Mouse (Mus musculus): ENCODE measurements at regions not wholly inside any gene's neighbourhood (a gene's known extent, or its start where the extent isn't known, plus 50 kb on each side); places are given as distances from the start of the nearest gene placed in this dataset.

DNA sequence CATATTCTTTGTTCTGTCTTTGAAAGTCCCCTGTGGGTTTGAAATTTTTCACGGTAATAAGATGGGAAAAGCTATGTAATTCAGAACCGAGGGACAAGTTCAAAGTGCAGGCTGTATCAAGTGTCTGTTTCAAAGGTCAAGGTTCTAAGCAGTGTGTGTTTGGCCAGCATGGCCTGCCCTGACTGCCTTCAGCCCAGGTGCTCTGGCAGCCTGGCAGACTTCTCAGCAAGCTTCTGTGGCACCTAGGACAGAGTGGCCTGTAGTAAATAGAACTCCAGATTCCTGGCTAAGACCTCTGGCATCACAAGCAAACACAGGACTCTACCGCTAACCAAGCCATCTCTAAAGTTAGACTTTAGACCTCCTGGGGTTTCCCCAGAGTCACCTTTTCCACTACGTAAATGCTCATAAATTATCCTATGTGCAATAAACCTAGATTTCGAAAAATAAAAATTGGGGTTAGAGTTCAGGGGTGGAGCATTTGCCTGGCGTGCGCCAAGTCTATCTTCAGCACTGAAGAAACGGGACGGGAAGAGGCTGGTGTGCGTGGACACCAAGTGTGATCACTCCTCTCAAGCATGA, 436.5 kb upstream of the Mgmt start:
- DNase-seq: no peak

DNA sequence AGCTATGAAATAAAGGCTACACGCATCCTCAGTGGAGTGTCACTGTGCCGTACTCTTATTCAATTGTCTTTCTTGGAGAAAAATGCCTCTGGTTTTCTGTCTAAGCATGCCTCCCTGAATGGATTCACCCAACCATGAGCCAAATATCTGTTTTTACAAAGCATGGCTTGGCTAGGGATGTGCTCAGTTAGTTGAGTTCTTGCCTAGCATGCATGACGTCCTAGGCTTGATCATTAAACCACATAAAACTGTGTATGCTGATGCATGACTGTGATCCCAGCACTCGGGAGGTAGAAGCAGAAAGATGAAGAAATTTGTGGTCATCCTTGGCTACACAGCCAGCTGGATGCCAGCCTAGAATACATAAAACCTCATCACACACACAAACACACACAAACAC, 417.3 kb upstream of the Mgmt start:
- DNase-seq: no peak

DNA sequence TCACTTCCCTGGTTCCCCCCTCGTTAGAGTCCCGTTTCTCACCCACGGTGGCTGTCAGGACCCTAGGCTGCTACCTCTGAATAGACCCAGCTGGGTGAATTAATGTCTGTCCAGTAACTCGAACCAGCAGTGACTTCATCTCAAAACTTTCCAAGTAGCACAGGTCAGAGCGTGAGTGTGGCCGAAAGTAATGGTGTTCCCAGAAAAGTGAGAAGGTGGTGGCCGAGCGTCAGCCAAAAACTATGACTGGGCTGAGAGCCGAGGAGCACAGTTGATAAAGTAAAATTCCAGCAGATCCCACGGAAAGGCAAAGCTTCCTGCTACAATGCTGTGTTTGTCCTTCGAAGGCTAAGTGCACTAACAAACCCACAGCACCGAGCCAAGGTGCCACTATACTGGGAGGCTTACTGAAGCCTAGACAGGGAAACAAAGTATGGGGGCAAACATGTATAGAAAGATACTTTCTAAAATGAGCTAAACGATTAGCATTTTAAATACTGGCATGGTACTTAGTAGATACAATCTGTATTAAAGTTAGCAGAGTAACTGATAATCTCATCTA, 413.7 kb upstream of the Mgmt start:
- DNase-seq: no peak

GRCm38 (mm10) chr7:136483237-136483636, 411.2 kb upstream of the Mgmt start:
- no peak for DNase-seq

DNA sequence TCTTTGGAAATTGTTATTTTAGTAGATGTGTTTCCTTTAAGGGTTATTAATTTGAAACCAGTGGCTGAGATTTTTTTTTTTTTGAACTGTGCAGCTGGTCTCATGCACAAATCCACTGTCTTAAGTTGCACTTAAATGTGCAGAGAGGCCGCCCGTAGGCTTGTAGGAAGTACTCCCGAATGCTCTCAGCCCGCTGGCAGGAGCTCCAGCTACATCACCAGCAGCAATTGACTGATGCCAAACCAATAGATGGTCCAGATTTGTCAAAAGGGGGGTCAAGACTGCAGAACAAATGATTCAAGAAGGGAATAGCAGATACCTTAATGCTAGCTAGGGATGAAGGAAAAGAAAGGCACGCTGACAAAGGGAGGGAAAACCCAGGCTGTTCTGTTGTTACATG, 406.9 kb upstream of the Mgmt start:
- no peak for DNase-seq

GRCm38 (mm10) chr7:136494862-136495261, 399.6 kb upstream of the Mgmt start:
- no peak for DNase-seq

DNA sequence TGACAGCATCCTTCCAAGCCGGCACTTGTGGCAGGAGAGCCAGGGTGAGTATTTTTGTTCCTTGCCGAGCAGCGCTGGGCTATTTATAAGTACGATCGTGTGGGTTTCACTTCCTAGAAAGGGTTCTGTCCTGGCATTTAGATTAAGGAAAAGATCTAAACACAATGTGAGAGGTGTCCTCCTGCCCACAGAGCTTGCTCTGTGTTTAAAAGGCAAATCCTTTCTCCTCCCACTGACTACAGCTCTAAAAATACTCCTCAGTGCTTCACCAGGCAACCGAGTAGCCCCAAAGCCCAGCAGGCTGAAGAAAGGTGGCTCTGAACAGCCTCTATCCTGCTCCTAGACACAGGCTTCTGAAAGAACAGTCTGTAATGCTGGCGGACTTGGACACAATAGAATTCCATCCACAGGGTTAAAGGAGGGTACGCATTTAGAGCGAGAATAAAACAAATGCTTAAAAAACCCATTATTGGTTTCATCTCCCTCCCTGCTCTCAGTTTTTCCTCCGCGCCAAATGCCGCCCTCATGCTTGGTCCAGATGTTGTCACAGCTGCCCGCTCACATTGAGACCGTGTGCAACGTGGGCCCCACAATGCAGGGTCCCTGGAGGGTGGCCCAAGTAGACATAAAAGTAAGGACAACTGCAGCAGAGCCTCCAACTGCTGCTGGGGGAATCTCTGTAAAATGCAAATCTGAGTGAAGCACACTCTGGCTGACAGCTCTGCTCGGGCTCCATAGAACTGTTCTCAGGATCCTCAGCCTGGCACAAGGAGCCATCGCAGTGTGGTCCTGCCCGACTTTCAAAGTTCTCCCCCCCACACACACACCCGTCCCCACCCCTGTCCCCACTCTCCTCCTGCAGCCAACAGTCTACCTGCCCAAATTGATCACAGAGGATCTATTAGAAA, 397.8 kb upstream of the Mgmt start:
- DNase-seq: no peak

- DNase-seq: no peak
Observed at GRCm38 (mm10) chr7:136500059-136500458, 394.4 kb upstream of the Mgmt start.

DNA sequence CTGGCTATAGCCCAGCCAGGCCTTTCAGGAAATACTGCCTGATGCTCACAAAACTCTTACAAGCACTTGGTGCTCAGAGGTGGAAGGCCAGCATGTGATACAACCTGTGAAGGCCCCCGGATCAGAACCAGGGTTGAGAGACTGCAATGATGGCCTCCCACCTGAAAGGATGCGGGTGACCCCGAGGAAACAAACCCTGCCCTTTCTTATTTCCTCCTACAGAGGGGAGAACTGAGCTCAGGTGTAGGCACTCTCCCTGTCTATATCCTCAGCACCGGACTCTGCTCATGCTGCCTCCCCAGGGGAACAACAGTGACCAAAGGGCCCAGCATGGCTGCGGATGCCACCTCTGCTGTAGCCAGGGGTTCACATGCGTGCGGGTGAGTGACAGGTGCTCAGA, 393.3 kb upstream of the Mgmt start:
- DNase-seq: no peak

- peak; percentile 41 for DNase-seq
Observed at GRCm38 (mm10) chr7:136501855-136502847, 392.3 kb upstream of the Mgmt start.

- no peak for DNase-seq
Observed at GRCm38 (mm10) chr7:136511389-136511788, 383.0 kb upstream of the Mgmt start.

DNA sequence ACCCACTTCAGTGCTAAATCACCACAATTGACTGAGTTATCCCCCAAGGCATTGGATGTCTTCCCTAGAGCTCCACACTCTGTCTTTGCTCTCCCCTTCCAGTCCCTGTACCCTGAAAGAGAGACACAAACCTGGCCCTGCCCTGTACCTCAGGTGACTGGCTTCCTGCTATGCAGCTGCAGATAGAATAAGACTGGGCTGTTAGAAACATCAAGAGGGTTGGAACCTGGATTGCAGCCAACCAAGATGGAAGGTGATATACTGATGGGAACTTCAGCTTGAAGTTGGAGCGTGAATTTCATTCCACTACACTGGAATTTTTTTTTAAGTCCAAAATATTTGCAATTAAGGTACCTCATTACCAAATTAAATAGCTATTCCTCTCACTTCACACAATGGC, 379.0 kb upstream of the Mgmt start:
- DNase-seq: no peak

- DNase-seq: no peak
Observed at GRCm38 (mm10) chr7:136525821-136526220, 368.6 kb upstream of the Mgmt start.

- no peak for DNase-seq
Observed at GRCm38 (mm10) chr7:136530006-136530785, 364.2 kb upstream of the Mgmt start.

DNA sequence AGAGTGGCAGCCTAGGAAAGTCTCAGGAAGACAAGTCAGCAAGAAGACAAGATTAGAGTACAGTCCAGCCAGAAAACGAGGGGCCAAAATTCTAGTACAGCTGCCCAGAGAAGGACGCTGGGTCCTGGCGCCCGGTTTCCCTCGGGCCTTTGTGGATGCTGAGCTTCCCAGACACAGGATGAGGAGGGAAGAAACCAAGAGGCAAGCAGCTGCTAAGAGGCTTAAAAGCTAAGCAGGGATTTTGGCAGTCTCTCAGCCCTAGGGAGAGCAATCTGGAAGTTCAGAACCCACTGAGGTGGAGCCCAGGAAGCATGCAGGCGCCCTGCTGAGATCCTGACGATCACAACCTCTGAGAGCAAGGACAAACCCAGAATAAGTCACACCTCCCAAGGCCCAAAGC, 363.1 kb upstream of the Mgmt start:
- DNase-seq: no peak

- no peak for DNase-seq
Observed at GRCm38 (mm10) chr7:136541876-136542655, 352.3 kb upstream of the Mgmt start.

- DNase-seq: no peak
Observed at GRCm38 (mm10) chr7:136542896-136543295, 351.5 kb upstream of the Mgmt start.

DNA sequence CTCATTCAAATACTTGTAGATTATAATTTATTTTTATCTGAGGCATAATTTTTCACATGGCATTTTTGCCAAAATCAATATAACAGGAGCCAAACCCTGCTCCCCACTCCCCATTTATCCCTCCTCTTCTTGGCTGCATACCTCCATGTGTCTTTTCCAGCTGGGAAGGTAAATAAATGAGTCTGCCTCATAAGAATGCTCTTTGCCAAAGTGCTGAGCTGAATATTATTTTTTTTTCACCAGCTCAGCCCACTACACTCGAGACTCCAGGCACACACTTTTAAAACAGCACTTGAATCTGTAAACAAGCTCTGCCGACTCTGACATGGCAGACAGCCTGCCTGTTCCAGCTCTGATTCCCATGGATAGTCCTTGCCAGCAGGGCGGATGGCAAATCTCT, 346.6 kb upstream of the Mgmt start:
- no peak for DNase-seq

GRCm38 (mm10) chr7:136556436-136556835, 338.0 kb upstream of the Mgmt start:
- DNase-seq: no peak

GRCm38 (mm10) chr7:136559536-136559935, 334.9 kb upstream of the Mgmt start:
- DNase-seq: no peak

GRCm38 (mm10) chr7:136570911-136571310, 323.5 kb upstream of the Mgmt start:
- no peak for DNase-seq

Measured in liver (tissue).